Mouse (Mus musculus): ENCODE data around the gene Cyp2d40. TPM values are rescaled to one million over a fixed set of nuclear protein-coding genes. Genes with fewer than 3 reads are reported as not detected.

Gene Cyp2d40
- total RNA-seq, 2 experiments from 2014 or later = not detected

Small RNA genes within 50 kb of the gene (microRNA-seq; reads per million reads assigned to microRNA genes)
- gene Gm27618 = 0 reads per million in 2 experiments

Other genes with a start within 250 kb of the Cyp2d40 start
- not detected for gene Cyp2d12, start 209.1 kb downstream of the Cyp2d40 start, total RNA-seq (2021)
- gene Cyp2d34, start 143.2 kb downstream of the Cyp2d40 start, total RNA-seq (2021) = not detected
- gene Cyp2d26, start 30.1 kb upstream of the Cyp2d40 start, total RNA-seq (2021) = not detected
- gene Tcf20, start 223.7 kb upstream of the Cyp2d40 start, total RNA-seq (2021) = 100 to 1,000 TPM; 233 to 245 TPM